Mouse (Mus musculus) midbrain, embryonic 11.5 days (tissue): ENCODE results near the gene Brip1. TPM values are rescaled to one million over a fixed set of nuclear protein-coding genes. Genes with fewer than 3 reads are reported as not detected.
A peak's percentile ranks its signal among the peaks of the same experiment; 100 is the strongest.
"Not testable (repeated sequence)": the region's sequence is repeated elsewhere in the genome, so short reads cannot be mapped to it uniquely, and the experiment has no call there.

Experiments used
- ATAC-seq: fragments of 200-750 bp; cut with Nextera tagmentation; 2 replicates; pipeline ENCODE4 v1.8.0; 2017; ENCODE audit warnings: moderate TSS enrichment, moderate library complexity; ENCODE audit not compliant: low FRiP score
- DNase-seq: peaks from one replicate; pipeline ENCODE4 v3.0.0; 2015; ENCODE audit warnings: low spot score; ENCODE audit errors: missing footprints
- H3K27ac ChIP-seq: fragments of 300-500 bp; sonication (generic); 2 replicates; pipeline ENCODE4 v1.5.1; 2014; ENCODE audit warnings: low read depth, low read length
- H3K27me3 ChIP-seq: fragments of 300-500 bp; sonication (generic); 2 replicates; pipeline ENCODE4 v1.6.1; 2014; ENCODE audit warnings: mild to moderate bottlenecking, low read length, moderate library complexity, mixed read lengths; ENCODE audit not compliant: control insufficient read depth, insufficient read depth
- H3K36me3 ChIP-seq: fragments of 300-500 bp; sonication (generic); 2 replicates; pipeline ENCODE4 v1.6.1; 2014; ENCODE audit warnings: mild to moderate bottlenecking, low read length, moderate library complexity, mixed read lengths; ENCODE audit not compliant: control insufficient read depth, insufficient read depth
- H3K4me1 ChIP-seq: fragments of 300-500 bp; sonication (generic); 2 replicates; pipeline ENCODE4 v1.6.1; 2014; ENCODE audit warnings: low read length; ENCODE audit not compliant: control insufficient read depth, insufficient read depth
- H3K4me2 ChIP-seq: fragments of 300-500 bp; sonication (generic); 2 replicates; pipeline ENCODE4 v1.6.1; 2014; ENCODE audit warnings: mild to moderate bottlenecking, moderate library complexity
- H3K4me3 ChIP-seq: fragments of 300-500 bp; sonication (generic); 2 replicates; pipeline ENCODE4 v1.5.1; 2014; ENCODE audit warnings: low read depth, low read length
- H3K9ac ChIP-seq: fragments of 300-500 bp; sonication (generic); 2 replicates; pipeline ENCODE4 v1.6.1; 2014; ENCODE audit warnings: low read length
- H3K9me3 ChIP-seq: fragments of 300-500 bp; sonication (generic); 2 replicates; pipeline ENCODE4 v1.6.1; 2016; ENCODE audit warnings: low read length; ENCODE audit not compliant: control insufficient read depth
- WGBS: fragments of 180-500 bp; shearing (Covaris S2); extraction: QIAGEN DNeasy Blood & Tissue Kit; methylation state at CpG from one replicate; pipeline ENCODE4 v1.1.7; 2014; 5-methylcytosine and 5-hydroxymethylcytosine counted together
- polyA plus RNA-seq: library from polyadenylated mRNA; unstranded; fragments of >200 nt; fragmentation: Nextera tagmentation; extraction: Ambion mirVana; gene quantifications from 2 replicates; pipeline ENCODE4 v1.2.1, GENCODE M21; 2014

Gene Brip1
- polyA plus RNA-seq, 1 experiment from 2014 or later: 10.2 TPM

DNA sequence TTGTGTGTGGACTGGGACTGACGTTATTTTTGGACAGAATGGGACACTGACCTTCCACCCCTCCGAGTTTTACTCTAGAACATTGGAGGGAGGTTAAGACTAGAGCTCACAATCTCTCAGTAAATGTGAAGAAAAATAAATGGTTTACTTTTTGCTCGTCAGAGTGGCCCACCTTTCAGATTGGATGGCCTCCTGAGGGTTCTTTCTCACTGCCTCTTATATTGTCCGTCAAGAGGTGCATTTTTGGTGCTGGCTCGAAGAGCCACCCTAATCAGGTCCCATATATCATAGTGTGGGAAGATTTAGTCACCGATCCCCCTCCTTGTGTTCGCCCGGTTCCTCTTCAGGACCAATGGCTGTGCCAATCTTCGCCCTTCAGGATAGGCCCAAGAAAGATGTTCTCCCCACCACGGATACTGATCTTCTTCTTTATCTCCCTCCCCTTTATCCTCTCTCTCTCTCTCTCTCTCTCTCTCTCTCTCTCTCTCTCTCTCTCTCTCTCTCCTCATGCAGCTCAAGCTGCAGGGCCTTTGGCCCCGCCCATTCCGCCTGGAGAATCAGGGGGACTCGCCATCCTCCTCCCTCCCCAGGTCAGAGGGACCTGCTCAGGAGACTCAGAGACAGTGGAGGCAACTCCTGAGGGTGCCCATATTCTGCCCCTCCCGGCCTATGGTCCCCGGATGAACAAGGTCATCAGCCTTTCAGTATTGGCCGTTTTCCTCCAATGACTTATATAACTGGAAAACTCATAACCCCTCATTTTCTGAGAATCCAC lies 1.1 kb upstream of the Brip1 start:
- 60% methylated on average over 16 of the region's 16 CpGs for WGBS
- Histone ChIP-seq H3K36me3 (peaks cover 36% of the 10 kb centered on the region), H3K4me3 (peak overlapping the region; percentile 74), H3K4me1 (peaks cover 10% of the 10 kb centered on the region), H3K27me3 (no peaks in the 10 kb centered on the region), H3K27ac (no peak overlapping the region), H3K9ac (peak overlapping the region; percentile 86), H3K9me3 (peaks cover 21% of the 10 kb centered on the region), H3K4me2 (peak overlapping the region; percentile 71)
- DNase-seq (peak; percentile 88), ATAC-seq (no peak)

- H3K9me3 ChIP-seq: peaks cover 20% of the 10 kb centered on the region
- WGBS: 2% methylated on average over 18 of the region's 21 CpGs
- peak overlapping the region; percentile 74 for H3K4me3 ChIP-seq
- no peaks in the 10 kb centered on the region for H3K27me3 ChIP-seq
- peak overlapping the region; percentile 68 for H3K9ac ChIP-seq
- H3K4me1 ChIP-seq: peaks cover 10% of the 10 kb centered on the region
- ATAC-seq (peak; percentile 76), DNase-seq (peak; percentile 99)
- no peak overlapping the region for H3K27ac ChIP-seq
- H3K4me2 ChIP-seq: peak overlapping the region; percentile 71
- H3K36me3 ChIP-seq: peaks cover 23% of the 10 kb centered on the region
These were observed 452 bp downstream of the Brip1 start for GRCm38 (mm10) chr11:86200460-86201021.

- H3K27me3 ChIP-seq: no peaks in the 10 kb centered on the region
- H3K9ac ChIP-seq: no peak overlapping the region
- peaks cover 15% of the 10 kb centered on the region for H3K36me3 ChIP-seq
- H3K4me3 ChIP-seq: peak overlapping the region; percentile 74; the same call in 1 of the 2 replicates
- 59% methylated on average over 4 of the region's 4 CpGs for WGBS
- peaks cover 10% of the 10 kb centered on the region for H3K4me1 ChIP-seq
- H3K27ac ChIP-seq: no peak overlapping the region
- DNase-seq (no peak), ATAC-seq (no peak)
- peak overlapping the region; percentile 71 for H3K4me2 ChIP-seq
- H3K9me3 ChIP-seq: peaks cover 11% of the 10 kb centered on the region
These were observed 1.3 kb downstream of the Brip1 start for GRCm38 (mm10) chr11:86199733-86200132.

DNA sequence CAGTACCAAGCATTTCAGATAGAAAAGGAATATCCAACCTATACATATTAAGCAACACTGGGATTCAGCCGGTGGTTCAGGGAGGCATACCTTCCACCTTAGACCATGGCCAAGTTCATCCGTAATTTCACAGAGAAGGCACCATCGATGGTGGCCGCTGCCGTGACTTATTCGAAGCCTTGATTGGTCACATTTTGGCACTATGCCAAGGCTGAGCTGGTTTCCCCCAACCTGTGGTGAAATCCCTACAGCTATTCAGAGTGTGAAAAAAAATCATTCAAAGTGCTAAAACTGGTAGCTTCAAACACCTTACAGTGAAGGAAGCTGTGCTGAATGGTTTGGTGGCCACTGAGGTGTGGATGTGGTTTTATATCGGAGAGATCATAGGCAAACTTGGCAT lies 15.8 kb downstream of the Brip1 start:
- not testable (repeated sequence) for ATAC-seq, H3K9ac ChIP-seq, H3K4me1 ChIP-seq, H3K4me2 ChIP-seq, H3K27ac ChIP-seq, H3K27me3 ChIP-seq, H3K9me3 ChIP-seq, H3K4me3 ChIP-seq, H3K36me3 ChIP-seq, DNase-seq
- WGBS: 96% methylated on average over 7 of the region's 7 CpGs

DNA sequence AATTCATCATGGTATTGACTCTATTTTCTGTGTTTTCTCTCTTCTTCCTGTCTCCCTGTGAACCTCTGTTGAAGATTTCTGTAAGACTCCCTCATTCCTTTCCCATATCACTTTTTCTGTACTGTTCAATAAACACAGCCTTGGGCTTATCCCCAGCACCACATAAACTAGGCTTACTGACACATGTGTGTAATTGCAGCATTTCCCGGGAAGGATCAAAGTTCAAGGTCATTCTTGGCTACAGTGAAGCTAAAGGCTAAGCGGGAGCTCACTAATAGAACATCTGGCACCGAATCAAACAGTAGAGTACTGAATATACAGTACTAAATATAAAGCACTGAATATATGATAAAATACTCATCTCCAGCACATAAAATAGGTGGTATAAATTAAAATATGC lies 25.2 kb downstream of the Brip1 start:
- no peaks in the 10 kb centered on the region for H3K27me3 ChIP-seq
- no peak overlapping the region for H3K4me2 ChIP-seq
- no peaks in the 10 kb centered on the region for H3K36me3 ChIP-seq
- H3K4me1 ChIP-seq: no peaks in the 10 kb centered on the region
- ATAC-seq (no peak), DNase-seq (no peak)
- 85% methylated on average over 3 of the region's 3 CpGs for WGBS
- no peak overlapping the region for H3K4me3 ChIP-seq
- H3K9ac ChIP-seq: no peak overlapping the region
- H3K9me3 ChIP-seq: no peaks in the 10 kb centered on the region
- no peak overlapping the region for H3K27ac ChIP-seq

DNA sequence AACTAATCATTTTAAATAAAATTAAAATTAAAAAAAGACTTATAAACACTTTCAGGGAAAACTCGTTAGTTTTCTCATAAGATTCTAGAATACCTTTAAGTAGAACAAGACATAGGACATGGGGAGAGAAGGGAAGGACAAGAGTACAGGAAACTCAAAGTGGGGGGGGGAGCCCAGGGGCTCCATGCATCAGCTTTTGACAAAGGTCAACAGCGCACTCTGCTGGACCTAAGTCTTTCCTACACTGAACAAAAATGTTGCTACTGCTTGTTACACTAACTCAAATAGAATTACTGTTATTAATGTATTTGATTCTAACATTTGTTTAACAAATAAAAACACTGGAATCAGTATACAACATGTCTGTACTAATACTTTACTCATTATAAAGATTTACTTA lies 26.8 kb downstream of the Brip1 start:
- H3K9ac ChIP-seq: no peak overlapping the region
- no peak overlapping the region for H3K4me3 ChIP-seq
- H3K4me1 ChIP-seq: no peaks in the 10 kb centered on the region
- DNase-seq (peak; percentile 86), ATAC-seq (no peak)
- no peak overlapping the region for H3K4me2 ChIP-seq
- no peaks in the 10 kb centered on the region for H3K9me3 ChIP-seq
- H3K27me3 ChIP-seq: no peaks in the 10 kb centered on the region
- H3K36me3 ChIP-seq: no peaks in the 10 kb centered on the region
- 64% methylated on average over 2 of the region's 2 CpGs for WGBS
- H3K27ac ChIP-seq: no peak overlapping the region

GRCm38 (mm10) chr11:86170743-86171142 lies 30.2 kb downstream of the Brip1 start:
- Histone ChIP-seq H3K4me2 (no peak overlapping the region), H3K36me3 (no peaks in the 10 kb centered on the region), H3K27me3 (no peaks in the 10 kb centered on the region), H3K9ac (no peak overlapping the region), H3K9me3 (no peaks in the 10 kb centered on the region), H3K4me3 (no peak overlapping the region), H3K4me1 (no peaks in the 10 kb centered on the region), H3K27ac (no peak overlapping the region)
- 82% methylated on average over 2 of the region's 2 CpGs for WGBS
- DNase-seq (no peak), ATAC-seq (no peak)

- 80% methylated on average over 2 of the region's 2 CpGs for WGBS
- ATAC-seq (no peak), DNase-seq (no peak)
- Histone ChIP-seq H3K9ac (no peak overlapping the region), H3K4me2 (no peak overlapping the region), H3K4me3 (no peak overlapping the region), H3K4me1 (no peaks in the 10 kb centered on the region), H3K36me3 (no peaks in the 10 kb centered on the region), H3K27ac (no peak overlapping the region), H3K27me3 (no peaks in the 10 kb centered on the region), H3K9me3 (no peaks in the 10 kb centered on the region)
These were observed 40.7 kb downstream of the Brip1 start for GRCm38 (mm10) chr11:86160251-86160650.

GRCm38 (mm10) chr11:86158950-86159349 lies 42.0 kb downstream of the Brip1 start:
- Histone ChIP-seq H3K27me3 (no peaks in the 10 kb centered on the region), H3K9me3 (no peaks in the 10 kb centered on the region), H3K27ac (no peak overlapping the region), H3K4me2 (no peak overlapping the region), H3K4me1 (no peaks in the 10 kb centered on the region), H3K36me3 (no peaks in the 10 kb centered on the region), H3K9ac (no peak overlapping the region), H3K4me3 (no peak overlapping the region)
- DNase-seq (no peak), ATAC-seq (no peak)
- WGBS: 75% methylated on average over 2 of the region's 2 CpGs
